Mouse (Mus musculus) brain, embryonic 18.5 days (tissue): ENCODE data around the gene Gm4491.
"Not testable (repeated sequence)": the region's sequence is repeated elsewhere in the genome, so short reads cannot be mapped to it uniquely, and the experiment has no call there.

ENCODE experiments used
- DNase-seq: peaks from one replicate; pipeline ENCODE4 v3.0.0-alpha.2; 2012; ENCODE audit warnings: low read depth, low spot score

The Gm4491 gene

DNA sequence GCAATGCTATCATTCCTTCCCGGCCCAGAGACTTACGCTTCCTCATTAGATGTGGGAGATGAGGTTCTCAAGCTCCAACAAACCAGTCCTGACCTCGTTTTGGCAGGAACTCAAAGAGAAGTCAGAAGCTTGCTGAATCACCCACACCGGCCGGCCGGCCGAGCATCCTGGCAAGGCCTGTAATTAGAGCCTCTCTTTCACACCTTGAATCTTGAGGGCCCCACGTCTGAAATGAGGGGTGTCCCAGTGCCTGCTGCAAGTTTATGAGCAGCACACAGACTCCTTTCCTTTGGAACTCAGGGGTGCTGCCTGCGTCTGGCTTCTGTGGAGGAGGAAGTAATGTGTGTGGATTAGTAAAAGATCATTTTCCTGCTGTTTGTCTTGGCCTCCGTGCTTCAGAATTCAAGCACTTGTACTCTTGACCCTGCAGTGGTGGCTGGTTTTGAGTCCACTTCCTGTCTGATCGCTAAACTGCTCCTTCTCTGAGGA, 31.5 kb downstream of the Gm4491 start:
- DNase-seq: no peak

DNA sequence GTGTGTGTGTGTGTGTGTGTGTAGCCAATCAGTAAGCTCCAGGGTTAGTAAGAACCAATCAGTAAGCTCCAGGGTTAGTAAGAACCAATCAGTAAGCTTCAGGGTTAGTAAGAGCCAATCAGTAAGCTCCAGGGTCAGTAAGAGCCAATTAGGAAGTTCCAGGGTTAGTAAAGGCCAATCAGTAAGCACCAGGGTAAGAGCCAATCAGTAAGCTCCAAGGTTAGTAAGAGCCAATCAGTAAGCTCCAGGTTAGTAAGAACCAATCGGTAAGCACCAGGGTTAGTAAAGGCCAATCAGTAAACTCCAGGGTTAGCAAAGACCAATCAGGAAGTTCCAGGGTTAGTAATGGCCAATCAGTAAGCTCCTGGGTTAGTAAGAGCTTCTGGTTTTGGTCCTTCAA, 32.8 kb downstream of the Gm4491 start:
- no peak for DNase-seq

DNA sequence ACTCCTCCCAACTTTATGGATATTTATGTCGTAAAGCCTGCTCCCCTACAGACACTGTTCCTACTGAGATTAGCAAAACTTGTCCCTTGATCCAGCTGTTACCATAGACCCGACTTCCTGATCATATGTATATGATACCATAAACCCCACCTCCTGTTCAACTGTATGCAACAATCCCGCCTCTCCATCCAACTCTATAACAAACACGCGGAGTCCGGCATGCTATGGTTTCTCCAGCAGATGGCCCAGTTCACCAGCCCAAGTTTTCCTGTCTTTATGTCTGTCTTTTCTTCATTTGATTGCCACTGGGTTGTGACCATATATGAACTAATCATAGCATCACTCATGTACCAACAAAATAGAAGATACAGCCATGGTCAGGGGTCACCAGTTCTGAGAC, 40.1 kb downstream of the Gm4491 start:
- DNase-seq: no peak

DNA sequence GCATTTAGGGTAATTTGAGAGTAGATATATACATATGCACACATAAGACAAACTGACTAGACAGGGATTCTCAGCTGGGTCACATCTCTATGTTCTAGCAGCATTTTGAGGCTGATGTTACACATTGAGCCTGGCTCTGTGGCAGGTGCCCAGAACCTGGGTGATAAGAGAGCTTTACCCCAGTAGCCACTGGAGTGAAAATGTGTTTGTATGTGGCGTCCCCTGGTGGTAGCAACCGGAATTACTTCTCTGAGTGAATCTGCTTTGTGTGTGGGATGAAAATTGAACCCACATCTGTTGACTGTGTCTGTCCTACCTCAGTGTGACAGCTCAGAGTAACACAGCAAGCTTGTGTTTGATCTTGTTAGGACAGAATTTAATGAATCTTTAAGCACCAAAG, 45.8 kb downstream of the Gm4491 start:
- DNase-seq: not testable (repeated sequence)

DNA sequence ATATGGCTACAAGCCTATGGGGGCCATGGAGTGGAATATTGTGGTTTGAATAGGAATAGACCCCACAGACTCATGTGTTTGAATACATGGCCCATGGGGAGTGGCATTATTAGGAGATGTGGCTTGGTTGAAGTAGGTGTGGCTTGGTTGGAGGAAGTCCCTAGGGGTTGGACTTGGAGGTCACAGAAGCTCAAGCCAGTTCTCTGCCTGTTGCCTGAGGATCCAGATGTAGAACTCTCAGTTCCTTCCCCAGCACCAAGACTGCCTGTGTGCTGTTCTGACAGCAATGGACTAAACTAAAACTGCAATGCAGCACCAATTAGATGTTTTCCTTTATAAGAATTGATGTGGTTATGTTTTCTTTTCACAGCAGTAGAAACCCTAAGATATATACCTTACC, 49.6 kb downstream of the Gm4491 start:
- no peak for DNase-seq
